Mouse (Mus musculus): ENCODE data around the gene Pfas. TPM values are rescaled to one million over a fixed set of nuclear protein-coding genes. Genes with fewer than 3 reads are reported as not detected.

Pfas gene
- polyA plus RNA-seq, 1 experiment from 2014 or later: 14.3 TPM

GRCm38 (mm10) chr11:68957971-68958370 is 50.3 kb downstream of the Pfas start:
- Histone ChIP-seq H3K4me3 (ENCODE audit: control insufficient read depth in 1 of 2, insufficient read depth in 1 of 2, low read depth in 1 of 2, low read length in 2 of 2) (no peak overlapping the region), H3K27ac (replicated peaks in 1 of 2; ENCODE audit: control insufficient read depth in 1 of 2, insufficient read depth in 1 of 2, low read depth in 2 of 2, low read length in 2 of 2) (no peak overlapping the region), H3K4me2 (ENCODE audit: low read length) (peak overlapping the region; percentile 53; the same call in 1 of the 2 replicates), H3K9me3 (ENCODE audit: control insufficient read depth, low read length) (no peaks in the 10 kb centered on the region), H3K27me3 (ENCODE audit: control insufficient read depth, insufficient read depth, low read length) (peaks cover 11% of the 10 kb centered on the region; the same call in 1 of the 2 replicates), H3K4me1 (ENCODE audit: control insufficient read depth in 2 of 2, insufficient read depth in 2 of 2, low read length in 2 of 2) (peaks cover 6 to 17% of the 10 kb centered on the region in 2 experiments), H3K36me3 (ENCODE audit: control insufficient read depth, insufficient read depth, low read length) (no peaks in the 10 kb centered on the region), H3K9ac (ENCODE audit: low read length) (peak overlapping the region; percentile 62; the same call in 1 of the 2 replicates)
- WGBS: 100% methylated on average over 1 of the region's 1 CpGs
- ATAC-seq (ENCODE audit: insufficient number of reproducible peaks, insufficient read depth, low FRiP score, low read depth): no peak

GRCm38 (mm10) chr11:68957308-68957707 is 51.0 kb downstream of the Pfas start, which contains the start of gene Arhgef15:
Arhgef15 (minus strand) TSS chr11:68957480.
- ATAC-seq (ENCODE audit: insufficient number of reproducible peaks, insufficient read depth, low FRiP score, low read depth): no peak
- H3K27me3 ChIP-seq (ENCODE audit: control insufficient read depth, insufficient read depth, low read length): peaks cover 13% of the 10 kb centered on the region; the same call in 1 of the 2 replicates
- 37% methylated on average over 8 of the region's 8 CpGs for WGBS
- peak within 1 kb of the TSS; percentile 62 for H3K9ac ChIP-seq (ENCODE audit: low read length)
- H3K27ac ChIP-seq (replicated peaks in 1 of 2; ENCODE audit: control insufficient read depth in 1 of 2, insufficient read depth in 1 of 2, low read depth in 2 of 2, low read length in 2 of 2): peak within 1 kb of the TSS; percentile 63 to 76
- no peaks in the 10 kb centered on the region for H3K9me3 ChIP-seq (ENCODE audit: control insufficient read depth, low read length)
- H3K36me3 ChIP-seq (ENCODE audit: control insufficient read depth, insufficient read depth, low read length): no peaks in the 10 kb centered on the region
- H3K4me1 ChIP-seq (ENCODE audit: control insufficient read depth in 2 of 2, insufficient read depth in 2 of 2, low read length in 2 of 2): peaks cover 6 to 17% of the 10 kb centered on the region in 2 experiments
- peak within 1 kb of the TSS; percentile 53 for H3K4me2 ChIP-seq (ENCODE audit: low read length)
- peak within 1 kb of the TSS; percentile 36 to 42 for H3K4me3 ChIP-seq (ENCODE audit: control insufficient read depth in 1 of 2, insufficient read depth in 1 of 2, low read depth in 1 of 2, low read length in 2 of 2)

GRCm38 (mm10) chr11:68956697-68957096 is 51.6 kb downstream of the Pfas start:
- Histone ChIP-seq H3K9me3 (ENCODE audit: control insufficient read depth, low read length) (no peaks in the 10 kb centered on the region), H3K4me3 (ENCODE audit: control insufficient read depth in 1 of 2, insufficient read depth in 1 of 2, low read depth in 1 of 2, low read length in 2 of 2) (peak overlapping the region; percentile 36 to 42), H3K36me3 (ENCODE audit: control insufficient read depth, insufficient read depth, low read length) (no peaks in the 10 kb centered on the region), H3K27ac (replicated peaks in 1 of 2; ENCODE audit: control insufficient read depth in 1 of 2, insufficient read depth in 1 of 2, low read depth in 2 of 2, low read length in 2 of 2) (peak overlapping the region; percentile 63 to 76), H3K4me1 (ENCODE audit: control insufficient read depth in 2 of 2, insufficient read depth in 2 of 2, low read length in 2 of 2) (peaks cover 6 to 17% of the 10 kb centered on the region in 2 experiments), H3K9ac (ENCODE audit: low read length) (peak overlapping the region; percentile 62), H3K4me2 (ENCODE audit: low read length) (peak overlapping the region; percentile 53), H3K27me3 (ENCODE audit: control insufficient read depth, insufficient read depth, low read length) (peaks cover 13% of the 10 kb centered on the region; the same call in 1 of the 2 replicates)
- ATAC-seq (ENCODE audit: insufficient number of reproducible peaks, insufficient read depth, low FRiP score, low read depth): peak; percentile 57; the same call in 1 of the 2 replicates
- 30% methylated on average over 13 of the region's 13 CpGs for WGBS

- H3K4me3 ChIP-seq (ENCODE audit: control insufficient read depth in 1 of 2, insufficient read depth in 1 of 2, low read depth in 1 of 2, low read length in 2 of 2): peak overlapping the region; percentile 36 to 42
- H3K27ac ChIP-seq (replicated peaks in 1 of 2; ENCODE audit: control insufficient read depth in 1 of 2, insufficient read depth in 1 of 2, low read depth in 2 of 2, low read length in 2 of 2): peak overlapping the region; percentile 63 to 76
- peaks cover 4% of the 10 kb centered on the region; the same call in 1 of the 2 replicates for H3K36me3 ChIP-seq (ENCODE audit: control insufficient read depth, insufficient read depth, low read length)
- H3K27me3 ChIP-seq (ENCODE audit: control insufficient read depth, insufficient read depth, low read length): peaks cover 16% of the 10 kb centered on the region; the same call in 1 of the 2 replicates
- ATAC-seq (ENCODE audit: insufficient number of reproducible peaks, insufficient read depth, low FRiP score, low read depth): peak; percentile 37; the same call in 1 of the 2 replicates
- H3K4me2 ChIP-seq (ENCODE audit: low read length): peak overlapping the region; percentile 53
- WGBS: 19% methylated on average over 2 of the region's 3 CpGs
- peak overlapping the region; percentile 62 for H3K9ac ChIP-seq (ENCODE audit: low read length)
- peaks cover 6 to 17% of the 10 kb centered on the region in 2 experiments for H3K4me1 ChIP-seq (ENCODE audit: control insufficient read depth in 2 of 2, insufficient read depth in 2 of 2, low read length in 2 of 2)
- no peaks in the 10 kb centered on the region for H3K9me3 ChIP-seq (ENCODE audit: control insufficient read depth, low read length)
Measured at GRCm38 (mm10) chr11:68956107-68956506, 52.2 kb downstream of the Pfas start.

GRCm38 (mm10) chr11:68955473-68955872 is 52.8 kb downstream of the Pfas start:
- no peak overlapping the region for H3K27ac ChIP-seq (replicated peaks in 1 of 2; ENCODE audit: control insufficient read depth in 1 of 2, insufficient read depth in 1 of 2, low read depth in 2 of 2, low read length in 2 of 2)

GRCm38 (mm10) chr11:68954408-68954807 is 53.9 kb downstream of the Pfas start:
- peak overlapping the region; percentile 40 to 46 for H3K4me3 ChIP-seq (ENCODE audit: control insufficient read depth in 1 of 2, insufficient read depth in 1 of 2, low read depth in 1 of 2, low read length in 2 of 2)
- no peak overlapping the region for H3K27ac ChIP-seq (replicated peaks in 1 of 2; ENCODE audit: control insufficient read depth in 1 of 2, insufficient read depth in 1 of 2, low read depth in 2 of 2, low read length in 2 of 2)
- ATAC-seq (ENCODE audit: insufficient number of reproducible peaks, insufficient read depth, low FRiP score, low read depth): no peak
- peaks cover 6 to 17% of the 10 kb centered on the region in 2 experiments for H3K4me1 ChIP-seq (ENCODE audit: control insufficient read depth in 2 of 2, insufficient read depth in 2 of 2, low read length in 2 of 2)
- H3K36me3 ChIP-seq (ENCODE audit: control insufficient read depth, insufficient read depth, low read length): peaks cover 7% of the 10 kb centered on the region; the same call in 1 of the 2 replicates
- H3K4me2 ChIP-seq (ENCODE audit: low read length): peak overlapping the region; percentile 87
- H3K9ac ChIP-seq (ENCODE audit: low read length): peak overlapping the region; percentile 70
- peaks cover 16% of the 10 kb centered on the region; the same call in 1 of the 2 replicates for H3K27me3 ChIP-seq (ENCODE audit: control insufficient read depth, insufficient read depth, low read length)
- 2% methylated on average over 17 of the region's 17 CpGs for WGBS
- no peaks in the 10 kb centered on the region for H3K9me3 ChIP-seq (ENCODE audit: control insufficient read depth, low read length)

More at GRCm38 (mm10) chr11:68955473-68955872, 52.8 kb downstream of the Pfas start:
- H3K36me3 ChIP-seq (ENCODE audit: control insufficient read depth, insufficient read depth, low read length): peaks cover 7% of the 10 kb centered on the region; the same call in 1 of the 2 replicates
- peaks cover 16% of the 10 kb centered on the region; the same call in 1 of the 2 replicates for H3K27me3 ChIP-seq (ENCODE audit: control insufficient read depth, insufficient read depth, low read length)
- H3K9me3 ChIP-seq (ENCODE audit: control insufficient read depth, low read length): no peaks in the 10 kb centered on the region
- 73% methylated on average over 5 of the region's 5 CpGs for WGBS
- H3K4me2 ChIP-seq (ENCODE audit: low read length): peak overlapping the region; percentile 87
- no peak for ATAC-seq (ENCODE audit: insufficient number of reproducible peaks, insufficient read depth, low FRiP score, low read depth)
- no peak overlapping the region for H3K9ac ChIP-seq (ENCODE audit: low read length)
- peaks cover 6 to 17% of the 10 kb centered on the region in 2 experiments for H3K4me1 ChIP-seq (ENCODE audit: control insufficient read depth in 2 of 2, insufficient read depth in 2 of 2, low read length in 2 of 2)
- H3K4me3 ChIP-seq (ENCODE audit: control insufficient read depth in 1 of 2, insufficient read depth in 1 of 2, low read depth in 1 of 2, low read length in 2 of 2): peak overlapping the region; percentile 7 to 46; a peak in 2 of 4 replicates

GRCm38 (mm10) chr11:68953903-68954302 is 54.4 kb downstream of the Pfas start:
- H3K9me3 ChIP-seq (ENCODE audit: control insufficient read depth, low read length): no peaks in the 10 kb centered on the region
- peaks cover 16% of the 10 kb centered on the region; the same call in 1 of the 2 replicates for H3K27me3 ChIP-seq (ENCODE audit: control insufficient read depth, insufficient read depth, low read length)
- H3K4me3 ChIP-seq (ENCODE audit: control insufficient read depth in 1 of 2, insufficient read depth in 1 of 2, low read depth in 1 of 2, low read length in 2 of 2): peak overlapping the region; percentile 40 to 46
- H3K9ac ChIP-seq (ENCODE audit: low read length): peak overlapping the region; percentile 70; the same call in 1 of the 2 replicates
- H3K27ac ChIP-seq (replicated peaks in 1 of 2; ENCODE audit: control insufficient read depth in 1 of 2, insufficient read depth in 1 of 2, low read depth in 2 of 2, low read length in 2 of 2): no peak overlapping the region
- H3K4me2 ChIP-seq (ENCODE audit: low read length): peak overlapping the region; percentile 87
- WGBS: 13% methylated on average over 13 of the region's 13 CpGs
- peaks cover 6 to 17% of the 10 kb centered on the region in 2 experiments for H3K4me1 ChIP-seq (ENCODE audit: control insufficient read depth in 2 of 2, insufficient read depth in 2 of 2, low read length in 2 of 2)
- H3K36me3 ChIP-seq (ENCODE audit: control insufficient read depth, insufficient read depth, low read length): peaks cover 10% of the 10 kb centered on the region; the same call in 1 of the 2 replicates
- ATAC-seq (ENCODE audit: insufficient number of reproducible peaks, insufficient read depth, low FRiP score, low read depth): no peak
